Mouse (Mus musculus) liver, postnatal 0 days (tissue): Measurements from ENCODE around the gene Vrk1. TPM values are rescaled to one million over a fixed set of nuclear protein-coding genes. Genes with fewer than 3 reads are reported as not detected.

Source experiments
- ATAC-seq: fragments of 200-750 bp; cut with Nextera tagmentation; 2 replicates; pipeline ENCODE4 v1.8.0; 2017; ENCODE audit warnings: mild to moderate bottlenecking, moderate library complexity
- DNase-seq: peaks from one replicate; pipeline ENCODE4 v3.0.0-alpha.2; 2016
- H3K27ac ChIP-seq: fragments of 300-500 bp; sonication (generic); 2 replicates; pipeline ENCODE4 v1.5.1; 2014; ENCODE audit warnings: antibody characterized with exemption, moderate library complexity, mild to moderate bottlenecking, low read depth
- H3K27me3 ChIP-seq: fragments of 300-500 bp; sonication (generic); 2 replicates; pipeline ENCODE4 v1.6.1; 2014; ENCODE audit warnings: low read length, control low read depth, mixed read lengths; ENCODE audit not compliant: insufficient read depth
- H3K36me3 ChIP-seq: fragments of 300-500 bp; sonication (generic); replicated peaks from 2 replicates; pipeline ENCODE4 v1.6.1; 2014; ENCODE audit warnings: mild to moderate bottlenecking, control low read depth, low read length, moderate library complexity, mixed read lengths; ENCODE audit not compliant: insufficient read depth
- H3K4me1 ChIP-seq: fragments of 300-500 bp; sonication (generic); 2 replicates; pipeline ENCODE4 v1.6.1; 2014; ENCODE audit warnings: antibody characterized with exemption, mild to moderate bottlenecking, control low read depth; ENCODE audit not compliant: insufficient read depth
- H3K4me2 ChIP-seq: fragments of 300-500 bp; sonication (generic); 2 replicates; pipeline ENCODE4 v1.6.1; 2014; ENCODE audit warnings: low read depth, mild to moderate bottlenecking, low read length, moderate library complexity, mixed read lengths
- H3K4me3 ChIP-seq: fragments of 300-500 bp; sonication (generic); 2 replicates; pipeline ENCODE4 v1.5.1; 2014; ENCODE audit warnings: low read depth, low read length
- H3K9ac ChIP-seq: fragments of 300-500 bp; sonication (generic); replicated peaks from 2 replicates; pipeline ENCODE4 v1.6.1; 2014; ENCODE audit warnings: mild to moderate bottlenecking, moderate library complexity
- H3K9me3 ChIP-seq: fragments of 300-500 bp; sonication (generic); 2 replicates; pipeline ENCODE4 v1.6.1; 2016; ENCODE audit warnings: mild to moderate bottlenecking, control low read depth, low read length, mixed read lengths
- CTCF ChIP-seq: sonication (generic); IDR thresholded peaks from 2 replicates; pipeline ENCODE4 v1.5.1; 2016; ENCODE audit warnings: antibody characterized with exemption, low read depth
- EP300 ChIP-seq: IDR thresholded peaks from 2 replicates; pipeline ENCODE4 v1.6.1; 2016; ENCODE audit warnings: antibody characterized with exemption, low read depth, mild to moderate bottlenecking
- WGBS: fragments of 180-500 bp; shearing (Covaris S2); extraction: QIAGEN DNeasy Blood & Tissue Kit; methylation state at CpG from one replicate; pipeline ENCODE4 v1.1.7; 2014; ENCODE audit not compliant: insufficient replicate concordance; 5-methylcytosine and 5-hydroxymethylcytosine counted together
- polyA plus RNA-seq: library from polyadenylated mRNA; unstranded; fragments of >200 nt; fragmentation: Nextera tagmentation; extraction: Ambion mirVana; gene quantifications from 2 replicates; pipeline ENCODE4 v1.2.1, GENCODE M21; 2015

Vrk1 gene
- polyA plus RNA-seq, 1 experiment from 2014 or later = 44.8 TPM

- Histone ChIP-seq H3K27me3 (no peaks in the 10 kb centered on the region), H3K27ac (no peak overlapping the region), H3K9me3 (no peaks in the 10 kb centered on the region), H3K36me3 (no peaks in the 10 kb centered on the region), H3K4me1 (peaks cover 28% of the 10 kb centered on the region), H3K9ac (no peak overlapping the region), H3K4me2 (peak overlapping the region; percentile 54), H3K4me3 (no peak overlapping the region)
- ATAC-seq (peak; percentile 69), DNase-seq (peak; percentile 46)
- TF ChIP-seq EP300 (no peak), CTCF (peak; percentile 70)
- 60% methylated on average over 6 of the region's 6 CpGs for WGBS
Measured at GRCm38 (mm10) chr12:106025416-106025815, 15.4 kb downstream of the Vrk1 start.

GRCm38 (mm10) chr12:106026385-106027134 lies 16.5 kb downstream of the Vrk1 start:
- 0 out of 2 replicates have a peak overlapping the region, but pooled peaks have one; percentile 0 for H3K4me3 ChIP-seq
- DNase-seq (peak; percentile 27), ATAC-seq (peak; percentile 88)
- WGBS = 40% methylated on average over 16 of the region's 16 CpGs
- TF ChIP-seq EP300 (peak; percentile 27), CTCF (no peak)
- peaks cover 32% of the 10 kb centered on the region for H3K4me1 ChIP-seq
- no peaks in the 10 kb centered on the region for H3K9me3 ChIP-seq
- peak overlapping the region; percentile 54 for H3K4me2 ChIP-seq
- no peaks in the 10 kb centered on the region for H3K36me3 ChIP-seq
- H3K9ac ChIP-seq = no peak overlapping the region
- H3K27ac ChIP-seq = peak overlapping the region; percentile 49
- H3K27me3 ChIP-seq = no peaks in the 10 kb centered on the region

- Histone ChIP-seq H3K36me3 (no peaks in the 10 kb centered on the region), H3K27me3 (no peaks in the 10 kb centered on the region), H3K9ac (no peak overlapping the region; the same call in 1 of the 2 replicates), H3K9me3 (no peaks in the 10 kb centered on the region), H3K4me3 (no peak overlapping the region), H3K4me2 (peak overlapping the region; percentile 54), H3K4me1 (peaks cover 40% of the 10 kb centered on the region), H3K27ac (peak overlapping the region; percentile 49)
- peak; percentile 16 for ATAC-seq
- TF ChIP-seq CTCF (no peak), EP300 (no peak)
- DNase-seq = no peak
- 57% methylated on average over 5 of the region's 5 CpGs for WGBS
Measured at GRCm38 (mm10) chr12:106027372-106027771, 17.3 kb downstream of the Vrk1 start.

- peak overlapping the region; percentile 29; the same call in 1 of the 2 replicates for H3K27ac ChIP-seq
- H3K27me3 ChIP-seq = no peaks in the 10 kb centered on the region
- WGBS = 55% methylated on average over 2 of the region's 2 CpGs
- DNase-seq = no peak
- no peaks in the 10 kb centered on the region for H3K36me3 ChIP-seq
- no peak for ATAC-seq
- no peaks in the 10 kb centered on the region for H3K9me3 ChIP-seq
- H3K4me1 ChIP-seq = peaks cover 44% of the 10 kb centered on the region
- H3K4me3 ChIP-seq = no peak overlapping the region
- H3K4me2 ChIP-seq = no peak overlapping the region; the same call in 1 of the 2 replicates
- no peak for TF ChIP-seq CTCF
- no peak for TF ChIP-seq EP300
- no peak overlapping the region for H3K9ac ChIP-seq
Measured at GRCm38 (mm10) chr12:106029582-106029981, 19.6 kb downstream of the Vrk1 start.

- DNase-seq = peak; percentile 29
- no peaks in the 10 kb centered on the region for H3K9me3 ChIP-seq
- H3K9ac ChIP-seq = no peak overlapping the region
- H3K4me1 ChIP-seq = peaks cover 39% of the 10 kb centered on the region
- 58% methylated on average over 7 of the region's 7 CpGs for WGBS
- H3K4me2 ChIP-seq = peak overlapping the region; percentile 33; the same call in 1 of the 2 replicates
- no peaks in the 10 kb centered on the region for H3K36me3 ChIP-seq
- no peak for TF ChIP-seq CTCF
- TF ChIP-seq EP300 = no peak
- no peaks in the 10 kb centered on the region for H3K27me3 ChIP-seq
- peak overlapping the region; percentile 67 for H3K27ac ChIP-seq
- no peak overlapping the region for H3K4me3 ChIP-seq
- peak; percentile 9; the same call in 1 of the 2 replicates for ATAC-seq
Measured at GRCm38 (mm10) chr12:106030146-106030745, 20.2 kb downstream of the Vrk1 start.

- H3K4me1 ChIP-seq = peaks cover 36% of the 10 kb centered on the region
- H3K27ac ChIP-seq = peak overlapping the region; percentile 67
- ATAC-seq (no peak), DNase-seq (no peak)
- no peaks in the 10 kb centered on the region for H3K9me3 ChIP-seq
- H3K4me2 ChIP-seq = 0 out of 2 replicates have a peak overlapping the region, but pooled peaks have one; percentile 33
- no peaks in the 10 kb centered on the region for H3K36me3 ChIP-seq
- H3K27me3 ChIP-seq = no peaks in the 10 kb centered on the region
- no peak overlapping the region for H3K4me3 ChIP-seq
- no peak overlapping the region for H3K9ac ChIP-seq
- 80% methylated on average over 7 of the region's 7 CpGs for WGBS
- TF ChIP-seq EP300 = no peak
- TF ChIP-seq CTCF = no peak
Measured at GRCm38 (mm10) chr12:106030796-106031195, 20.8 kb downstream of the Vrk1 start.
